Mouse (Mus musculus): ENCODE data around the gene Mavs.
"Not testable (repeated sequence)": the region's sequence is repeated elsewhere in the genome, so short reads cannot be mapped to it uniquely, and the experiment has no call there.

Mavs gene

DNA sequence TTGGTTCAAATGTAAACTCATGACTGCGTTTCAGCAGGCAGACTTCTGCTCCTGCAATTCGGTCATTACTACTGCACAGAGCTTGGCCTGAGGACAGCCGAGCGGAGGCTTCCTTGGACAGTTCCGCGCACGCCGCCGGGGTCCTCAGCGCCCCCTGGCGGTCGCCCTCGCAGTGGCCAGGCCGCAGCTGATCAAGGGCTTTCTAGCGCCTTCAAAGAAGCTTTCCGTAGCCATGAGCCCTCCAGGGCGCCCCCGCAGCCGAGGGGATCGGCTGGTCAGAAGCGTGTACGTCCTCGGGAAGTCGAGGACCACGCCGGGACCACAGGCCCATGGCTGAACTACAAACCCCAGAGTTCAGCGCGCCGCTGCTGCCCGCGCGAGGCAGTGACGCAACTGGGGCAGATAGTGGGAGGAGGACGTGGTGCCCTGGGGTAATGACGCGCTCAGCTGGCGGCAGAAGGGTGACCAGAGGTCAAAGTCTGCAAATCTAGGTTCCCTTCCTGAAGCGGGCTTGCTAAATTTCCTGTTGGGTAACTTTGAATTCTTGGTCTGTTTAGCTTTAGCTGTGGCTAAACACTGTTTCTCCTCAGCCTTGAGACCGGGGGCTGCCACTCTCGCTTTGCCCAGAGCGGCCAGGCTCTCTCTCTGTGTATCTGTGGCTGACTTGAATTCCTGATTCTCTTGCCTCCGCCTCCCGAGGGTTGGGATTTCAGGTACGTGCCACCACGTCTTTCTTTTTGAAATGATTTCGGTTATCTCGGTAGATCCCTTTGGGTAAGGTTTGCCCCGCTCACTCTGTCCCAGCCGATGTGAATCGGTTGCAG lies 23.7 kb upstream of the Mavs start:
- in situ Hi-C loops (cut with MboI; ENCODE audit: unreplicated experiment in 2 of 2), result loop anchor here (5.0 kb wide), 2 partner anchors 33 to 42 kb away; no protein-coding TSS in a partner anchor

DNA sequence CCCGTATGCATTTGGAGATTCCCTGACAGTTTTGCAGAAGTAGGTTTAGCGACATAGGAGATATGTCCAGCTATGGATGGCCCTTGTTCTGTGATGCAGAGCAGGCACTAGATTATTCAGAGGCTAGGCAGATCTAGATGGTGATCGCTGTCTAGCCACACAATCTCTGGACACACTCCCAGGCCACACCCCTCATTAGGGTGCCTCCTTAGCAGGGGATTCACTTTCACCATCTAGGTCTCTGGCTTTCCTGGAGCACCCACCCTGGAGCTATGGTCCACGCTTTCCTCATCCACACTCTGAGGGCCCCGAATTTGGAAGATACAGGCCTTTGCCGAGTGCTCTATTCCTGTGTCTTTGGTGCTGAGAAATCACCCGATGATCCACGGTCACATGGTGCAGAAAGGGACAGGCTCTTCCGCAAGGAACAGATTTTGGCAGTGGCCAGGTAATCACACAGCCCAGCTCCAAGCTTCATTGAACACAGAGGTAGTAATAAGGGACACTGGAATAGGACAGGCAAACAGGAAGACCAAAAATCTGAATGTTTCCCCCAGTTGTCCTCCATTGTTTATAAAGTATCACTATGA lies 22.7 kb upstream of the Mavs start:
- in situ Hi-C loops (cut with MboI; ENCODE audit: unreplicated experiment in 2 of 2), result loop anchor here (5.0 kb wide), 1 partner anchor 34 kb away; no protein-coding TSS in a partner anchor

DNA sequence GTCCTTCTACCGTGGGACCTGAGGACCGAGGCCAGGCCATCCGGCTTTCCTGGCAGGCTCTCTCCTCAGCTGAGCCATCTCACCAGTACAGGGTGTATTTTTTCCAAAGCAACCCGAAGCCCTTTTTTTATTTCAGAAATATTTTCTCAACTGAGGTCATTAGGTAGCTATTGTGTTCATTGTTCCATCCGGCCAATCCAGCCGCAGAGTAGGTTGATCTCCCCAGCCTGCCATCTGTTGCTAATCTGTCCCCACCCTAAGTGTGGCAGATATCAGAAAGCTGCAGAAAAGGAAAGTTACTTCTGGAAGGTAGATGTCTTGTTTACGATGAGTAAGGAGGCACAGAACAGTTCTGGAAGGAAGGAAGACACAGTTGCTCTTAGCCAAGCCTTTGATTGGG lies 20.1 kb upstream of the Mavs start:
- in situ Hi-C loops (cut with MboI; ENCODE audit: unreplicated experiment in 2 of 2), result loop anchor here (5.0 kb wide), 1 partner anchor 36 kb away; no protein-coding TSS in a partner anchor

DNA sequence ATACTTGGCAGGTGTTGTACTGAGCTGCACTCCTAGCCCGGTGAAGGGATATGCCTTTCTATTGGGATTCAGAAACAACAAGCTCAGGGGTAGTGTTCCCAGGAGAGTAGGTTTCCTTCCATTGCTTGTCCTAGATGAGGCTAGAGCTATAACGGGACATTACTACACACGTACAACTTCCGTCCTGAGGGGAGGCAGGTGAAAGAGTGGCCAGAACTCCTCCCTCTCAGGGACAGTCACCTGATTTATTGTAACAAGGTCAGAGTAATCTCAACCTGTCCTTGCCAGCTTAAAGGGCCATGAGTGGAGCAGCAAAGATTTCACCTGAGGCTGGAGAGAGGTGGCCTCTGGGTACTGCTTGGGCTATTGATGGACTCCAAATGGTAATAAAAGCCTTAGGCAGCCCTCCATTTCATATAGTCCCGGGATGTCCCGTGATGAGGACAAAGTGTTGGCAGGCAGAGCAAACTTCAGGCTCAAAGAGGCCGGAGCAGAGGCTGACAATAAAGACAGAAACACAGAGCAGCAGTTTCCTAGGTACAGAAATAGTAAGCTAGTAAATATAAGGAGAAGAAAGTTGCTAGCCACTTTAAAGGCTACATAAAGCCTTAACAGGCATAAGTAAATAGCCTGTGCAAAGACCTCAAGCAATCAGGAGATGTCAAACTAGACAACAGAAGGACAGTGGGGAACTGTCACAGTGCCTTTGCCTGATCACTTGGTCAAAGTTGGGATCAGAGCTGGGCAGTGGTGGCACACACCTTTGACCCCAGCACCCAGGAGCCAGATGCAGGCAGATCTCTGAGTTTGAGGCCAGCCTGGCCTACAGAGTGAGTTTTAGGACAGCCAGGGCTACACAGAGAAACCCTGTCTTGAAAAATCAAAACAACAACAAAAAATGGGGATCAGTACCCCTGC lies 17.7 kb upstream of the Mavs start:
- in situ Hi-C loops (cut with MboI; ENCODE audit: unreplicated experiment in 2 of 2), result no loop called here

DNA sequence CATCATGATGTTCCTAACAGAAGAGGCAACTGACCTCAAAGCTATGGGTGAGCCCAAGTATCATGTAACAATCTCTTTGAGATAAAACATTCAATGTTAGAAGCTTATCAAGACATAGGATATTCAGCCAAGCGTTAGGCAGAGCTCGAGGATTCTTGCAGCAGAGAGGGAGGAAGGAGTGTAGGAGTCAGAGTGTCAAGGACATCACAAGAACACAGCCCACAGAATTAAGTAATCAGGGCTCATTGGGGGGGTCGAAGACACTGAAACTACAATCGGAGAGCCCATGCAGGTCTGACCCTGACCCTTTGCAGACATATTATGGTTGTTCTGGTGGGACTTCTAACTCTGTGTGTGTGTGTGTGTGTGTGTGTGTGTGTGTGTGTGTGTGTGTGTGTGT lies 13.8 kb upstream of the Mavs start:
- in situ Hi-C loops (cut with MboI; ENCODE audit: unreplicated experiment in 2 of 2), result no loop called here

DNA sequence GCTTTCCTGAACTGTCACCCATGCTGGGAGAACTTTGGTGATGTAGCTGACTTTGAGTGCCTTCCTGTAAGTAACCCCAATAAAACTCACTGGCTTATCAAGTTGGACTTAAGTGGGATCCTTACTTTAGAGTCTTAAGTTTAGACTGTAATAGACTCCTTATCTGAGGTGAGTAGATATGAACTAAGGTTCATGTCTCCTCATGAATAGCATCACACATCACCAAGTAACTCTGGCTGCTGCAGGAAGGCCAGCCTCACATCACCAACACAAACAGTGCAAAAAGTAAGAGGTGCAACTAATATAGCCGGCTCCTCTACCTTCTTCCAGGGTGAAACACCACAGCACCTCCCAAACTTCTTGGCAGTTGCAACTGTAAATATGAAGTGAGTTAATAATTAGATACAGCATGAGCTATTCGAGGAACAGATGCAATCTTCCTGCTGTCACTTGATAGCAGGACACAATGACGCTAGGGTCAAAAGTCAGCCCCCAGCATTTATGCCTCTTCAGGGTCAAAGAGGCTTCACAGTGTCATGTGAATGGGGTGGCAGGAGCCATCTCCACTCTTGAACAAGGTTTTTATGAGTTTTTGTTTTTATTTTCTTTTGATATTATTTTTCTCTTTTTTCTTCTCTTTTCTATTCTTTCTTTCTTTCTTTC lies 11.9 kb upstream of the Mavs start:
- in situ Hi-C loops (cut with MboI; ENCODE audit: unreplicated experiment in 2 of 2), result no loop called here

DNA sequence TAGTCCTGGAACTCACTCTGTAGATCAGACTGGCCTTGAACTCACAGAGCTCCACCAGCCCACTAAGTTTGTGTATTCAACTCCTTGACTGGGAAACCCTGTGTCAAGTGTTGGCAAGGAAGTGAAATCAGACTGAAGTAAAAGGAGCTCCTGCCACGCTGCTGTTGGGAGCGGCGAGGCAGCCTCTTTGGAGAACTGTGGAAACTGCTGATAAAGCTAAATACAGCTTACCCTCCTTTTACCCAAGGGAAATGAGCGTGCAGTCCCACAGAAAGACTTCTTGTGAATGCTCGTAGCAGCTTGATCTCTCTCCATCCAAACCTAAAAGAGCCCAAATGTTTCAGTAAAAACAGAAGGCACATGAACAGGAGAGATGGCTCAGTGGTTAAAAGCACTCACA lies 11.3 kb upstream of the Mavs start:
- in situ Hi-C loops (cut with MboI; ENCODE audit: unreplicated experiment in 2 of 2), result no loop called here

DNA sequence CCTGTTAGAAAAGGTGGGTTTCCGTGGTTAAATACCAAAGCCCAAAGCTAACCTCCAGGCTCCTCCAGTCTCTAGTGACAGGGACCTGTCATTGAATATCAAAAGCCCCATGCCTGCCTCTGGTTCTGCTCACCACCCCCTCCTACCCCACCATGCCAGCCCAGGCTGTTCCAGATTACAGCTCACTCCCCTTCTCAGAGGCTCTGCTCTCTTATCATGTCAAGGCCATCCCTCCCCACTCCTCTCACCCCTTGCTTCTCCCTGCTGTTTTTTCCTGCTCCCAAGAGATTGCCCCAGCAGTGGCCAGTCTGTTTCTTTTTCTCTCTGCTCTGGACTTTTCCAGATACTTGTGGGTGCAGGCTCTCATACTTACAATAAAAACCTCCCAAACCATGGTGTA lies 10.3 kb upstream of the Mavs start:
- in situ Hi-C loops (cut with MboI; ENCODE audit: unreplicated experiment in 2 of 2), result no loop called here

DNA sequence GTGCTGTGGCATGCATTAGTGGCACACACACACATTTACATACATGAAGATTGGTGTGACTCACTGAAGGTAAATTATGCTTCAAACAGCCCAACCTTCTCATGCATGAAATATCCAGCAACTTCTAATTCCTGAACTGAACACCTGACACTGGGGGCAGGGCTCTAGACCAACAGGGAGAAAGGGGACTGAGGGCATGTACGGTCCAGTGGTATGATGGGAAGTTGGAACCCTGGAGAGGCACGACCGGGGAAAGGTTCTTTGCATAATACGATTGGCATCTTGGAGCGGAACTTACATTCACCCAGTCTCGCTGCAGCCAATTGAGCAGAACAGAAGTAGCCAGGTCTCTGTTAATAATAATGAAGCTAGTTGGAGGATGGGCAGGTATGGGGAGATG lies 8.7 kb upstream of the Mavs start:
- in situ Hi-C loops (cut with MboI; ENCODE audit: unreplicated experiment in 2 of 2), result no loop called here

DNA sequence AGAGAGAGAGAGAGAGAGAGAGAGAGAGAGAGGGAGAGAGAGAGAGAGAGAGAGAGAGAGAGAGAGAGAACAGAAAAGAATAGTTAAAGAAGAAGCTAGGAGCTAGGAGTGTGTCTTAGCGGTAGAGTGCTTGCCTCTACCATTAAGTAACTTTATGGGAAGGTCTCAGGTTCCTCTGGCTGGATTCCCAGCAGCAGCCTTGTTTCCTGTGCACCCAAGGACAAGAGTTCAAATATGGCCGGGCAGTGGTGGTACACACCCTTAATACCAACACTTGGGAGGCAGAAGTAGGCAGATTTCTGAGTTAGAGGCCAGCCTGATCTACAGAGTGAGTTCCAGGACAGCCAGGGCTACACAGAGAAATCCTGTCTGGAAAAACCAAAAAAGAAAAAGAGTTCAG lies 7.2 kb upstream of the Mavs start:
- in situ Hi-C loops (cut with MboI; ENCODE audit: unreplicated experiment in 2 of 2), result not testable (repeated sequence)

DNA sequence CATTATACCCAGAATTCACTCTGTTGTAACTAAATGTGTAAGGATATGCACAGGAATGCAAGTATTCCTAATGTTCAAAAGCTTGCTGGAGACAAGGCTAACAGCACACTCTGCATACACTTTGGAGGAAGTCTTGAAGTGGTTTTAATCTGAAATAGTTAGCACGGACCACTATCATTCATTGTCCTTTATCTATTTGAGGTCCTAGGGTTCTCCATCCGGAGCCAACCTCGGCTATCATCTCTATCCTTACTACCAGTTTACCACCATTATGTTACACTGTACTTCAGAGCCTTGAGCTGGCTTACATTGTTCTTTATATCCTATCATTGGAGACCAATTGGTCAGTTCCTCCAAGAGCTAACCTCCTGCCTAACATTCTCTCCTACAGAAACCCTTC lies 6.6 kb upstream of the Mavs start:
- in situ Hi-C loops (cut with MboI; ENCODE audit: unreplicated experiment in 2 of 2), result no loop called here

DNA sequence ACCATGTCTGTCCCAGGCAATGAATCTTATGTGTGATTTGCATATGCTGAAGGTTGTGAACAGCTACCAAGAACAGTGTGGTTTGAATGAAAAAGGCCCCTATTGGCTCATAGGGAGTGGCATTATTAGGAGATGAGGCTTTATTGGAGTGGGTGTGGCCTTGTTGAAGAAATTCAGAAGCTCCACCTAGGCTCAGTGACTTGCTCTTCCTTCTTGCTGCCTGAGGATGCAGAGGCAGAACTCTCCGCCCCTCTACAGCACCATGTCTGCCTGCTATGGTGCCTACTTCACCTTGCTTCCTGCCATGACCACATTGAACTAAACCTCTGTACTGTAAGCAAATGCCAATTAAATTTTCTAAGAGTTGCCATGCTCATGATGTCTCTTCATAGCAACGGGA lies 1.3 kb upstream of the Mavs start:
- in situ Hi-C loops (cut with MboI; ENCODE audit: unreplicated experiment in 2 of 2), result no loop called here

DNA sequence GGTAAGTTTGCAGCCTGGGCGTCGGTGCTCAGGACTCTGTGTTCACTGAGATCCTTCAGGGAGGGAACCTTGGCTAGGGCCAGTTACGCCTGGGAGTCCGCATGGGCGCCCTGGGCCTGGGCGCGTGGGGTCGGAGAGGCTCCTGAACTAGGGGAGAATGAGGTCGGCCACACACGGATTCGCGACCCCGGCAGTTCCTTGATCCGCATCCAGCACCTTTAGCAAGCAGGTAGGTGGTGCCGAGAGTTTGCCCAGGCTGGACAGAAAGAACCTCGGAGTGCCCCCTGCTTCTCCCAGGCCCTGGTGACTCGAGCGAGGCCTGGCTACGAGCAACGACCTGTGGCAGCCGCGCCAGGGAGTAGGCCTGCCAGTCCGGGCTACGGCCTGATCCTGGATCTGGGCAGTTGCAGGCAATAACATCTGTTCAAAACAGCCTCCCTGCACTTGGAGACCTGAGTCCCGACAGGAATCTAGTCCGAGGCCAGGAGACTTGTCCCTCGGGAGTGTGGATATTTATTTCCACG lies 326 bp downstream of the Mavs start:
- in situ Hi-C loops (cut with MboI; ENCODE audit: unreplicated experiment in 2 of 2), result no loop called here

DNA sequence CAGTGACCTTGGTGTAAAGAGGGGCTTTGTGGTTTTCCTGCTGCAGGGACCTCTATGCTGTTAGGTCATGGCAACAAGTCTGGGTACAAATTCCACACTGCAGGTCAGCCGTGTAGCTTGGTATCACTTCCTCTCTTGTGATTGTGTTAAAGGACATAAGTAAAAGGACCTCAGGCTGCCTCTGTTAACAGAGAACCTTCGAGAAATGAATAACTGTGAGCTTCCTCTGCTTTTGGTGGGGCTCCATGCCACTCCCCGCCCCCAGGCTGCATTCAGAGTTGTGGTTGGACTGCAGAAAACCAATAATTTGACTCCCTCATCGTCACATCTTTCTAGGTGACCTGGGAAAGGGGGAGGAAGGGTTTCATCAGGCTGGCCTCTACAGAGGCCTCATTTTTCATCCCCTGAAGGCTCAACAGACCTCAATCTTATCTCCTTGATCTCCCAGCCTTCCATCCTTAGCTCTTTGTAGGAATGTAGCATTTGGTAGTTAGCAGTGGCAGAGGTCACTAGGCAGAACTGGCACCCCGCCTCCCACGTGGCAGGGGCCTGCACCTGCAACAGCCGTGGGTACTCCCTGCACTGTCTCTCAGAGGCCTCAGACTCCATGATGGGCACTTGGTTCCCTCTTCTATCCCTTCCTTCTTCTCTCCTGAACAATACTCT lies 1.2 kb downstream of the Mavs start:
- in situ Hi-C loops (cut with MboI; ENCODE audit: unreplicated experiment in 2 of 2), result no loop called here

DNA sequence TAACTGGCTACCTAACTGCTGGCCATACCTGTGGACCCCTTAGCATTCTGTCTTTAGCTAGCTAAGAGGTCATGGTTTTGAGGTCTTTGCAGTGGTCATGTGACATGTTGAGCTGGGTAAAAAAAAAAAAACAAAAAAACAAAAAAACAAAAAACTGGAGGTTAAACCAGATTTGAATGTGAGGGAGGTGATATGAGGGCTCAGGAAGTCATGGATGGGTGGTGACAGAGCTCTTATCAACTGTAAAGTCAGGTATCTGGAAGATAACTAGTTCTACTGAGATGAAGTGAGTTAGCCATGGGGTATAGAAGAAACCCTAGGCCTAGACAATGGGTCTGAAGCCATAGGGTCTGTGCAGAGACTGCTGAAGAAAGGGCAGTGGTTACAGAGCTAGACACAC lies 8.3 kb downstream of the Mavs start:
- in situ Hi-C loops (cut with MboI; ENCODE audit: unreplicated experiment in 2 of 2), result no loop called here

DNA sequence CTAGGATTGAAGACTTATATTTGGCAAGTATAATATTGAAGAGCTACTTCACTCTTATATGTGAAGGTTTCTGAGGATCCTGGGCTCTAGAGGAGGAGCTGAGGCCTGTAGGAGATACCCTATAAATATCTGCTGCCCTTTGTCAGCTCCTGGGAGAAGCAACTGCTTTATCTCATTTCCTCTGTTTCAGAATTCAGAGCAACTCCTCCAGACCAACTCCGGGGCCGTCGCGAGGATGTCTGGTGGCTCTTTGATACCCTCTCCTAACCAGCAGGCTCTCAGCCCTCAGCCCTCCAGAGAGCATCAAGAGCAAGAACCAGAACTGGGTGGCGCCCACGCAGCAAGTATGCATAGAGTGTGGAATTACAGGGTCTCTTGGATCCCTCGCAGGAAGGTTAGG lies 9.1 kb downstream of the Mavs start:
- in situ Hi-C loops (cut with MboI; ENCODE audit: unreplicated experiment in 2 of 2), result no loop called here

DNA sequence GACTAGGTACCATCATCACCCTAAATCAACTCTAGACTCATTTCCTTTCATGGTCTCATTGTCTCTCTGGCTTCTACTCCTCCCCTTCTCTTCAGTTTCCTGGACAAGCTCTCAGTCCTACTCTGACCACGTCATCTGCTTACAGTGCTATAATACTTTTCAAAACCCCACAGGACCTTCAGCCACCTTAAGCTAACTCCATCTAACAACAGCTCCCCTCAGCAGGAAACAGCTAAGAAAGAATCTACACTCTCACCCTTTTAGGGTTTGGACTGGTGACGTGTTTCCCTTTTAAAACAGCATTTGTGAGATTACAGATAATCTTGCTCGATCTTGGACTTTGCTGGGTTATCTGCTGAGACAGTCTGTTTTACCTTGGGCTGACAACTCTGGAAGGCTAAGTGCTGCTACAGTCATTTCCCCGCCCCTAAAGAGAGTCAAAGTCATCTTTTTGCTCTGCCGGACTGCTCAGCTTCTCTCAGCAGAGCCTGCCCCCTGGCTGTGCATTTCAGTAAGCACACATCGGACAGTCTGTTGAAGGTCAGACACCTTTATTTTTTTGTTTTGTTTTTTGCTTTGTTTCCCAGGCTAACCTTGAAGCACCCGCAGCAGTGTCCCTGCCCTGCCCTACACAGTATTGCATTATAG lies 19.9 kb downstream of the Mavs start:
- in situ Hi-C loops (cut with MboI; ENCODE audit: unreplicated experiment in 2 of 2), result loop anchor here (5.0 to 25.0 kb wide), 8 partner anchors 47 to 967 kb away; partner anchors contain the start of genes Ap5s1 (in 1 of the 2), Cenpb (in 1 of the 2), Ebf4 (in 1 of the 2) and Idh3b (in 1 of the 2)

DNA sequence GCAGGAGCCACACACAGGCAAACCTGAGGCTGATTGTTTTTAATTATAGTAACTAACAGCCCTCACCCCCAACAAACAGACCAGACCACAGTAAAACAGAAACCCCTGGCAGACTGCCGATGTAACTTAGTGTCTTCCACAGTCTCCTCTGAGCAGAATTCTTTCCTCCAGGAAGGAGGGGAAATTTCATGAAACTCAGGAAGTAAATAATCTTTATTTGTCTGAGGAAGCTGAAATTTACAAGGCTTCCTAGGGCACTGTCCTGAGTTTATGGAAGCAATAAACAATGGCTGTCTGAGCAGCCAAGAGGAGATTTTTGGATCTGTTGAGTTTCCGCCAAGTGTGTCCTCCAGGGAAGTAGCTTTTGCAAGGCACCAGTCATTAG lies 20.5 kb downstream of the Mavs start:
- in situ Hi-C loops (cut with MboI; ENCODE audit: unreplicated experiment in 2 of 2), result loop anchor here (5.0 to 25.0 kb wide), 8 partner anchors 47 to 967 kb away; partner anchors contain the start of genes Ap5s1 (in 1 of the 2), Cenpb (in 1 of the 2), Ebf4 (in 1 of the 2) and Idh3b (in 1 of the 2)

DNA sequence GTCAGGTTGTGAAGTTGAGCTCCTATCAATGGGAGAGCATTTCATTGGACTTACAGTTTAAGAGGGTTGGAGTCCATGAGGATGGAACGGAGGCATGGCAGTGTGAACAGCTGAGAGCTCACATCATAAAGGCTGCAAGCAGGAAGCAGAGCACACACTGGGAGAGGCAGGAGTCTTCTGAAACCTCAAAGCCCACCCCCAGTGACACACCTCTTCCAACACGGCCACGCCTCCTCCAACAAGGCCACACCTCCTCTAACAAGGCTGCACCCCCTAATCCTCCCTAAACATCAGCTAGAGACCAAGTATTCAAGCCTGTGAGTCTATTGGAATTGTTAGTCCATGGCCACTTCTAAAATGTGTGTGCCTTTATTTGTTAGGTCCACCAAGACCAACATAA lies 21.9 kb downstream of the Mavs start:
- in situ Hi-C loops (cut with MboI; ENCODE audit: unreplicated experiment in 2 of 2), result loop anchor here (10.0 to 25.0 kb wide), 3 partner anchors 201 to 968 kb away; partner anchors contain the start of genes Ebf4 (in 1 of the 2) and Idh3b (in 1 of the 2)
